Mouse (Mus musculus) heart, adult 2 months (tissue): Measurements from ENCODE around the gene Gbe1. TPM values are rescaled to one million over a fixed set of nuclear protein-coding genes. Genes with fewer than 3 reads are reported as not detected.

Source experiments
- DNase-seq, 2 experiments: peaks; one replicate each; pipeline ENCODE4 v3.0.0; 2021
- H3K27ac ChIP-seq: fragments of 200-600 bp; 2 replicates; pipeline ENCODE4 v1.8.1; 2022
- H3K27me3 ChIP-seq: fragments of 200-500 bp; 2 replicates; pipeline ENCODE4 v1.6.1; 2012; ENCODE audit warnings: mild to moderate bottlenecking, low read length, inconsistent platforms, mixed read lengths; ENCODE audit not compliant: control insufficient read depth, insufficient read depth
- H3K36me3 ChIP-seq: fragments of 200-500 bp; 2 replicates; pipeline ENCODE4 v1.6.1; 2012; ENCODE audit warnings: low read length, inconsistent platforms; ENCODE audit not compliant: control insufficient read depth, insufficient read depth
- H3K4me1 ChIP-seq: fragments of 200-500 bp; 2 replicates; pipeline ENCODE4 v1.6.1; 2011; ENCODE audit warnings: low read length; ENCODE audit not compliant: control insufficient read depth, insufficient read depth
- H3K4me3 ChIP-seq: fragments of 200-600 bp; 2 replicates; pipeline ENCODE4 v1.8.1; 2022
- H3K79me2 ChIP-seq: fragments of 200-500 bp; replicated peaks from 2 replicates; pipeline ENCODE4 v1.6.1; 2012; ENCODE audit warnings: mild to moderate bottlenecking, inconsistent platforms, low read length, moderate library complexity, mixed read lengths; ENCODE audit not compliant: control insufficient read depth, insufficient read depth
- H3K9ac ChIP-seq: fragments of 200-500 bp; 2 replicates; pipeline ENCODE4 v1.6.1; 2012; ENCODE audit warnings: low read depth, mild to moderate bottlenecking, control low read depth, inconsistent platforms, low read length, mixed read lengths
- CTCF ChIP-seq: fragments of 200-600 bp; IDR thresholded peaks from 2 replicates; pipeline ENCODE4 v1.8.1; 2022; ENCODE audit warnings: antibody characterized with exemption, mild to moderate bottlenecking, moderate library complexity
- EP300 ChIP-seq: fragments of 200-500 bp; IDR thresholded peaks from 2 replicates; pipeline ENCODE4 v1.6.1; 2011; ENCODE audit warnings: low read depth, low read length, control low read depth; ENCODE audit not compliant: insufficient read depth
- POLR2A ChIP-seq: fragments of 200-500 bp; IDR thresholded peaks from 2 replicates; pipeline ENCODE4 v1.6.1; 2011; ENCODE audit warnings: mild to moderate bottlenecking, low read depth, low read length, control low read depth; ENCODE audit not compliant: insufficient read depth
- WGBS: fragments of 180-500 bp; shearing (Covaris S2); methylation state at CpG from one replicate; pipeline ENCODE4 v1.1.7; 2018; 5-methylcytosine and 5-hydroxymethylcytosine counted together
- intact Hi-C: fragments of 180-260 bp; cut with DNase I; formaldehyde crosslinking; loops from one replicate; pipeline ENCODE4 v1.15.1; 2025
- polyA plus RNA-seq: library from polyadenylated mRNA; depleted of rRNA; stranded (reverse); fragments of >200 nt; gene quantifications from 2 replicates; pipeline ENCODE4 v1.2.3, GENCODE M21; 2012
- total RNA-seq, 2 experiments: library from RNA; stranded (reverse); gene quantifications; 2 replicates each; pipeline ENCODE4 v1.2.3; 2021

The Gbe1 gene
- total and polyA plus RNA-seq, 3 experiments, result 28.5 to 46.6 (median 43.9) TPM

DNA sequence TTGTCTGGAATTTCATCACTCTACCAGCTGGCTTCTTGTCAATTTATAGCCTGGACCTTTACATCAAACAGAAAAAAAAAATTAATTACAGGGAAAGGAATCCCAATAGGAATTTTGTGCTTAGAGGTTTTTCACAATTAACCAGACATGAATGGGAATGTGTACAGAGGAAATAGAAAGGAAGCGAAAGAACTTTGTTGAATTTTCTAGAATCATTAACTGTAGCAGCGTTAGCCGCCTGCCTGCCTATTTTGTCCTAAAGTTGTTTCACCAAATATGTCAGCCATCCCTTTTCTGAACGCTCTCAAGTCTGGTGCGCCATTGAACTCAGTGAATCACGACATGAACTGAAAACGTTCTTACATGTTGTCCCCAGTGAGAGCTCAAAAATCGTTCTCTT is 209.8 kb downstream of the Gbe1 start:
- H3K4me3 ChIP-seq, result no peak overlapping the region
- H3K9ac ChIP-seq, result no peak overlapping the region
- TF ChIP-seq CTCF, result no peak
- no peak for TF ChIP-seq EP300
- TF ChIP-seq POLR2A, result no peak
- H3K27me3 ChIP-seq, result no peaks in the 10 kb centered on the region
- no peaks in the 10 kb centered on the region for H3K4me1 ChIP-seq
- intact Hi-C loops, result no loop called here
- H3K79me2 ChIP-seq, result no peaks in the 10 kb centered on the region
- no peak overlapping the region for H3K27ac ChIP-seq
- DNase-seq, result no peak
- whole genome bisulfite sequencing, result 94% methylated on average over 8 of the region's 8 CpGs
- no peaks in the 10 kb centered on the region for H3K36me3 ChIP-seq

GRCm38 (mm10) chr16:70524273-70524672 is 210.5 kb downstream of the Gbe1 start:
- WGBS, result 87% methylated on average over 4 of the region's 4 CpGs
- no peak overlapping the region for H3K27ac ChIP-seq
- intact Hi-C loops, result no loop called here
- TF ChIP-seq POLR2A, result no peak
- TF ChIP-seq EP300, result no peak
- no peak for TF ChIP-seq CTCF
- H3K79me2 ChIP-seq, result no peaks in the 10 kb centered on the region
- no peaks in the 10 kb centered on the region for H3K27me3 ChIP-seq
- no peaks in the 10 kb centered on the region for H3K36me3 ChIP-seq
- no peak for DNase-seq
- H3K4me3 ChIP-seq, result no peak overlapping the region
- H3K4me1 ChIP-seq, result no peaks in the 10 kb centered on the region
- no peak overlapping the region for H3K9ac ChIP-seq

DNA sequence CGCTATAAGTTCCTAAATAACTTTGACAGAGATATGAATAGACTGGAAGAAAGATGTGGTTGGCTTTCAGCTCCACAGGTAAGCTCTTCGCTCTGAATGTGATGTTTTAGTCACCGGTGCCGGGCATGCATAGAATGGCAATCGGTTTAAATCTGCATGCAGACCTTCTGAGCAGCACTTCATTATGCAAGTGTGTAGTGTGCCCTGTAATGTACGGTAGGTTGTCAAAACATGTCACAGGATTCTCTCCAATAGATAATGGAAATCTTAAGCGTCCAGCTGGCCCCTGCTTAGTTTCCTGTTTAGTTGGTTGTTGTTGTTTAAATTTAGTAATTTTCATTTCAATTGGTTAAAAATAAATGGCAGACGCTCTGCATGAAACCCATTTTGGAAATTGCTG is 213.5 kb downstream of the Gbe1 start:
- intact Hi-C loops, result no loop called here
- WGBS, result 86% methylated on average over 8 of the region's 8 CpGs
- Histone ChIP-seq H3K27ac (no peak overlapping the region), H3K79me2 (no peaks in the 10 kb centered on the region), H3K9ac (no peak overlapping the region), H3K36me3 (no peaks in the 10 kb centered on the region), H3K4me1 (no peaks in the 10 kb centered on the region), H3K27me3 (no peaks in the 10 kb centered on the region), H3K4me3 (no peak overlapping the region)
- TF ChIP-seq EP300 (no peak), CTCF (no peak), POLR2A (no peak)
- DNase-seq, result no peak

- Histone ChIP-seq H3K27me3 (no peaks in the 10 kb centered on the region), H3K9ac (no peak overlapping the region), H3K36me3 (no peaks in the 10 kb centered on the region; the same call in 1 of the 2 replicates), H3K27ac (no peak overlapping the region), H3K4me1 (no peaks in the 10 kb centered on the region), H3K4me3 (no peak overlapping the region), H3K79me2 (no peaks in the 10 kb centered on the region)
- 79% methylated on average over 2 of the region's 2 CpGs for WGBS
- DNase-seq, result no peak
- intact Hi-C loops, result no loop called here
- no peak for TF ChIP-seq CTCF
Measured at GRCm38 (mm10) chr16:70535224-70535623, 221.5 kb downstream of the Gbe1 start.

DNA sequence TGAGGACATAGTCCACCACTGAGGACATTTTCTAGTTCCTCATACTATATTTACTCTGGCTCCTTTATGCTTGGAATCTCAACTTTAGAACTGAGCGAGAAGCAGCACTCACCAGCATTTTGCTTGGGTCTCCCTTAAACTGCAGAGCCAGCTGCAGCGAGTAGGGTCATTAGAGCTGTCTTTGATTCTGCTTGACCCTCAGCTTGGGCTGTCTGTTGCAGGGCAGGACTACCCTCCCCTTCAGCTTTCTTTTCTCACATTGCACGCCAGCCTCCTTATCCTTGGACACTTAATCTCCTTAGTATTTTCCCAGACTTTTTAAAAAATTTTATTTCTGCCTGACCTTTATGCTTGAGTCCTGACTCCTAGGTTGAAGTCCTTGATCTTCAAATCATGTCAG is 237.1 kb downstream of the Gbe1 start:
- WGBS, result 76% methylated on average over 3 of the region's 3 CpGs
- no peaks in the 10 kb centered on the region for H3K27me3 ChIP-seq
- H3K4me1 ChIP-seq, result no peaks in the 10 kb centered on the region

GRCm38 (mm10) chr16:70561635-70562348 is 248.0 kb downstream of the Gbe1 start:
- WGBS, result 77% methylated on average over 10 of the region's 10 CpGs
- no peak overlapping the region for H3K4me3 ChIP-seq

More for the DNA sequence above, 237.1 kb downstream of the Gbe1 start:
- intact Hi-C loops, result no loop called here
- Histone ChIP-seq H3K9ac (no peak overlapping the region), H3K36me3 (no peaks in the 10 kb centered on the region), H3K27ac (no peak overlapping the region), H3K79me2 (no peaks in the 10 kb centered on the region), H3K4me3 (no peak overlapping the region)
- no peak for TF ChIP-seq CTCF
- no peak for TF ChIP-seq POLR2A
- TF ChIP-seq EP300, result no peak
- no peak for DNase-seq

More at GRCm38 (mm10) chr16:70561635-70562348, 248.0 kb downstream of the Gbe1 start:
- Histone ChIP-seq H3K79me2 (no peaks in the 10 kb centered on the region), H3K27ac (no peak overlapping the region), H3K36me3 (no peaks in the 10 kb centered on the region), H3K4me1 (peaks cover 2% of the 10 kb centered on the region), H3K9ac (no peak overlapping the region), H3K27me3 (no peaks in the 10 kb centered on the region)
- intact Hi-C loops, result loop anchor here (10.0 kb wide), 1 partner anchor 247 kb away; the partner anchor contains the start of gene Gbe1
- TF ChIP-seq CTCF (no peak), EP300 (no peak), POLR2A (no peak)
- DNase-seq, result peak; percentile 71 to 72
